Mouse (Mus musculus): Measurements from ENCODE around the gene Aknad1. TPM values are rescaled to one million over a fixed set of nuclear protein-coding genes. Genes with fewer than 3 reads are reported as not detected.

Gene Aknad1
- polyA plus RNA-seq, 2 experiments, result 0.30 to 0.88 TPM

GRCm38 (mm10) chr3:108769547-108769946, 30.1 kb downstream of the Aknad1 start:
- TF ChIP-seq EP300 (IDR thresholded peaks at IDR 0.05; ENCODE audit: low read depth) (no peak), CTCF (IDR thresholded peaks at IDR 0.05; ENCODE audit: low read depth) (no peak)
- no peak overlapping the region for H3K4me3 ChIP-seq (ENCODE audit: insufficient read depth in 1 of 2, low read depth in 2 of 2, low read length in 2 of 2)
- no peak overlapping the region for H3K9ac ChIP-seq (replicated peaks)
- no peaks in the 10 kb centered on the region for H3K27me3 ChIP-seq (ENCODE audit: control insufficient read depth, insufficient read depth, low read length)
- 0 out of 4 replicates have a peak, but pooled peaks cover 0 to 7% of the 10 kb centered on the region in 2 experiments for H3K4me1 ChIP-seq (replicated peaks; ENCODE audit: control insufficient read depth in 2 of 2, insufficient read depth in 2 of 2, low read length in 1 of 2)
- no peaks in the 10 kb centered on the region for H3K36me3 ChIP-seq (replicated peaks; ENCODE audit: control insufficient read depth, insufficient read depth, low read depth)
- ATAC-seq (ENCODE audit: insufficient read depth) (no peak), DNase-seq (ENCODE audit: low read depth in 3 of 3, low spot score in 3 of 3) (no peak)
- no peak overlapping the region for H3K4me2 ChIP-seq (ENCODE audit: low read depth)
- 48% methylated on average over 6 of the region's 6 CpGs for WGBS (ENCODE audit: insufficient replicate concordance)
- no peaks in the 10 kb centered on the region for H3K9me3 ChIP-seq (ENCODE audit: control insufficient read depth, low read length)
- no peak overlapping the region for H3K27ac ChIP-seq

DNA sequence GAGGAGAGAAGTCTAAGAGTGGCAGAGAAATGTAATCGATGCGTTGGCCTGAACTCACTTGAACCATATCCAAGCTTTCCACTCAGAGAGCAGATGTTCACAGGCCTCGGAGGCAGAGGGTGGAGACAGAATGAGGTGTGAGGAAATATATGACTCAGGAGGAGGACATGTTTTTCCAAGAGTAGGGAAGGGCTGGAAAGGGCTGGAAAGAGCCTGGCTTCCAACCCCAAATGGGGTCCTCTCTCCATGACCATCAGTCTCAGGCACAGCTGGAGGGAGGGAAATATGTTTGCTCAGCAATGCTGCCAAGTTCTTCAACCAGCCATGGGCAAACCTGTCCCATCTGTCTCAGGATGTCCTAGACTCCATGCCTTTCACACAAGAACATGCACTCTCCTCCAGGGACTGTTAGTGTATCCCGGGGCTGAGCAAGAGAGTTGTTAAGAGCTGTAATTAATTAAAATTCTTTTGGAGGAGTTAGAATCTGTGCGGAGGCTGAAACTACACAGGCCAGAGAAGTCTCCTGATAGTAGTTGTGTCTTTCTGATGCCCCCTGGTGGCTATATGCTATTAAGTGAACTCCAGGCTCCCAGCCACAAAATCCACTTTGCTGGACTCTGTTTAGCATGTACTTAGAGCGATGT, 31.4 kb downstream of the Aknad1 start:
- no peaks in the 10 kb centered on the region for H3K36me3 ChIP-seq (replicated peaks; ENCODE audit: control insufficient read depth, insufficient read depth, low read depth)
- 48% methylated on average over 6 of the region's 6 CpGs for WGBS (ENCODE audit: insufficient replicate concordance)
- peak; percentile 48 for ATAC-seq (ENCODE audit: insufficient read depth)
- TF ChIP-seq EP300 (IDR thresholded peaks at IDR 0.05; ENCODE audit: low read depth), result no peak
- peak; percentile 75 for TF ChIP-seq CTCF (IDR thresholded peaks at IDR 0.05; ENCODE audit: low read depth)
- no peak overlapping the region for H3K4me3 ChIP-seq (ENCODE audit: insufficient read depth in 1 of 2, low read depth in 2 of 2, low read length in 2 of 2)
- no peak overlapping the region for H3K9ac ChIP-seq (replicated peaks)
- DNase-seq (ENCODE audit: low read depth in 3 of 3, low spot score in 3 of 3), result peak in 2 of 3 experiments; percentile 49 to 50
- no peak overlapping the region for H3K27ac ChIP-seq
- H3K4me2 ChIP-seq (ENCODE audit: low read depth), result no peak overlapping the region
- no peaks in the 10 kb centered on the region for H3K9me3 ChIP-seq (ENCODE audit: control insufficient read depth, low read length)
- H3K4me1 ChIP-seq (replicated peaks; ENCODE audit: control insufficient read depth in 2 of 2, insufficient read depth in 2 of 2, low read length in 1 of 2), result 0 out of 4 replicates have a peak, but pooled peaks cover 0 to 7% of the 10 kb centered on the region in 2 experiments
- no peaks in the 10 kb centered on the region for H3K27me3 ChIP-seq (ENCODE audit: control insufficient read depth, insufficient read depth, low read length)

DNA sequence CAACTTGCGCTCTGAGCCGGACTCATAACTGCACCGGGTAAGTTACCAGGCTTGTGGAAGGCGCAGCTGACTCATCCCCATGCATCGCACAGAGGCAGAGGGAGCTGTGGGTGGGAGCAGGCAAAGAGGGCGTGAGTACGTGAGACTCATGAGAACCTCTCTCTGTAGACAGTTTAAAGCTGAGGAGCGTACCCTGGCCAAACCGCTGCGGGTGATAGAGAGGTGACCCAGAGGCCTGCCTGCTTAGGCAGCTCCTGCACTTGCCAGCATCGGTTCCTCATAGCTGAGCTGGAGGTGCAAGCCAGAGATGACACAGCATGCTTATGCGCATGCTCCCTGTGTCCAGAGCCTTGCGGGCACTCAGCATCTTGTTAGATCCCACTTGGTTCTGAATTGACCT, 32.8 kb downstream of the Aknad1 start:
- ATAC-seq (ENCODE audit: insufficient read depth) (no peak), DNase-seq (ENCODE audit: low read depth in 3 of 3, low spot score in 3 of 3) (no peak)
- H3K4me1 ChIP-seq (replicated peaks; ENCODE audit: control insufficient read depth in 2 of 2, insufficient read depth in 2 of 2, low read length in 1 of 2), result 0 out of 4 replicates have a peak, but pooled peaks cover 0 to 7% of the 10 kb centered on the region in 2 experiments
- H3K4me2 ChIP-seq (ENCODE audit: low read depth), result no peak overlapping the region
- no peaks in the 10 kb centered on the region for H3K36me3 ChIP-seq (replicated peaks; ENCODE audit: control insufficient read depth, insufficient read depth, low read depth)
- no peak for TF ChIP-seq CTCF (IDR thresholded peaks at IDR 0.05; ENCODE audit: low read depth)
- no peak for TF ChIP-seq EP300 (IDR thresholded peaks at IDR 0.05; ENCODE audit: low read depth)
- no peak overlapping the region for H3K27ac ChIP-seq
- H3K27me3 ChIP-seq (ENCODE audit: control insufficient read depth, insufficient read depth, low read length), result no peaks in the 10 kb centered on the region
- no peak overlapping the region for H3K4me3 ChIP-seq (ENCODE audit: insufficient read depth in 1 of 2, low read depth in 2 of 2, low read length in 2 of 2)
- WGBS (ENCODE audit: insufficient replicate concordance), result 74% methylated on average over 13 of the region's 13 CpGs
- no peaks in the 10 kb centered on the region for H3K9me3 ChIP-seq (ENCODE audit: control insufficient read depth, low read length)
- no peak overlapping the region for H3K9ac ChIP-seq (replicated peaks)

DNA sequence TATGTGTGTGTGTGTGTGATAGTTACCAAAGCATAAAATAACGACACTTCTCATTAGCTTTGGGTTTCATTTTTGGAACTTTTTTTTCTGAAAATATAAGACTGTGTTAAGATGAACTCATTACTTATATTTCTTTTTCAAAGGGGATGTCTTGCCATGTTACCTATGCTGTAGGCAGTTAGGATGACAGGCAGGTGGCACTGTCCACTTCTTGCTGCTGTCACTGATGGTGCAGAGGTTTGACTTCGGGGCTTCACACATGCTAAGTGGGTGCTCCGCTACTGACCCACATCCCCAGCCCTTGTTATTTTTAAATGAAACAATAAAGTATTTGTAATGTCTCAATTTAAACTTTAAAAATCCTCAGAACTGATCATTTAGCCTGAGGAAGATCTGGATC, 33.4 kb downstream of the Aknad1 start:
- Histone ChIP-seq H3K9ac (replicated peaks) (no peak overlapping the region), H3K9me3 (ENCODE audit: control insufficient read depth, low read length) (no peaks in the 10 kb centered on the region), H3K36me3 (replicated peaks; ENCODE audit: control insufficient read depth, insufficient read depth, low read depth) (no peaks in the 10 kb centered on the region), H3K27me3 (ENCODE audit: control insufficient read depth, insufficient read depth, low read length) (no peaks in the 10 kb centered on the region), H3K4me2 (ENCODE audit: low read depth) (no peak overlapping the region), H3K27ac (no peak overlapping the region), H3K4me3 (ENCODE audit: insufficient read depth in 1 of 2, low read depth in 2 of 2, low read length in 2 of 2) (no peak overlapping the region), H3K4me1 (replicated peaks; ENCODE audit: control insufficient read depth in 2 of 2, insufficient read depth in 2 of 2, low read length in 1 of 2) (0 out of 4 replicates have a peak, but pooled peaks cover 0 to 3% of the 10 kb centered on the region in 2 experiments)
- TF ChIP-seq EP300 (IDR thresholded peaks at IDR 0.05; ENCODE audit: low read depth), result no peak
- peak; percentile 48 for TF ChIP-seq CTCF (IDR thresholded peaks at IDR 0.05; ENCODE audit: low read depth)
- DNase-seq (ENCODE audit: low read depth in 3 of 3, low spot score in 3 of 3), result no peak
- WGBS (ENCODE audit: insufficient replicate concordance), result 77% methylated on average over 3 of the region's 3 CpGs
- ATAC-seq (ENCODE audit: insufficient read depth), result no peak

- Histone ChIP-seq H3K9me3 (ENCODE audit: control insufficient read depth, low read length) (no peaks in the 10 kb centered on the region), H3K4me3 (ENCODE audit: insufficient read depth in 1 of 2, low read depth in 2 of 2, low read length in 2 of 2) (no peak overlapping the region), H3K27ac (no peak overlapping the region), H3K36me3 (replicated peaks; ENCODE audit: control insufficient read depth, insufficient read depth, low read depth) (no peaks in the 10 kb centered on the region), H3K4me1 (replicated peaks; ENCODE audit: control insufficient read depth in 2 of 2, insufficient read depth in 2 of 2, low read length in 1 of 2) (peaks cover 0 to 2% of the 10 kb centered on the region in 2 experiments; a peak in 1 of 4 replicates), H3K4me2 (ENCODE audit: low read depth) (no peak overlapping the region), H3K9ac (replicated peaks) (no peak overlapping the region), H3K27me3 (ENCODE audit: control insufficient read depth, insufficient read depth, low read length) (no peaks in the 10 kb centered on the region)
- TF ChIP-seq EP300 (IDR thresholded peaks at IDR 0.05; ENCODE audit: low read depth) (no peak), CTCF (IDR thresholded peaks at IDR 0.05; ENCODE audit: low read depth) (no peak)
- WGBS (ENCODE audit: insufficient replicate concordance), result 55% methylated on average over 4 of the region's 4 CpGs
- ATAC-seq (ENCODE audit: insufficient read depth) (no peak), DNase-seq (ENCODE audit: low read depth in 3 of 3, low spot score in 3 of 3) (no peak)
Observed at GRCm38 (mm10) chr3:108778761-108779540, 39.5 kb downstream of the Aknad1 start.

Data from liver, embryonic 14.5 days (tissue).